Mouse (Mus musculus) urinary bladder, postnatal 25 days (tissue): ENCODE data around the gene Pomc.
A peak's percentile ranks its signal among the peaks of the same experiment; 100 is the strongest.
"Not testable (repeated sequence)": the region's sequence is repeated elsewhere in the genome, so short reads cannot be mapped to it uniquely, and the experiment has no call there.

ENCODE experiments used
- DNase-seq: peaks from one replicate; pipeline ENCODE4 v3.0.0; 2022; ENCODE audit warnings: low spot score

Gene Pomc

GRCm38 (mm10) chr12:3954651-3955050 lies at the start of gene Pomc:
Gene Pomc, plus strand, starts transcription at chr12:3954951.
- no peak for DNase-seq

GRCm38 (mm10) chr12:3905436-3905835 lies 49.3 kb upstream of the Pomc start:
- DNase-seq, result no peak

- DNase-seq, result no peak
These were observed 48.4 kb upstream of the Pomc start for GRCm38 (mm10) chr12:3906308-3906707.

GRCm38 (mm10) chr12:3907008-3907407 lies 47.7 kb upstream of the Pomc start:
- DNase-seq, result no peak

- DNase-seq, result no peak
These were observed 47.3 kb upstream of the Pomc start for GRCm38 (mm10) chr12:3907418-3907817.

GRCm38 (mm10) chr12:3910466-3911093 lies 44.2 kb upstream of the Pomc start:
- no peak for DNase-seq

GRCm38 (mm10) chr12:3911831-3912348 lies 42.9 kb upstream of the Pomc start:
- no peak for DNase-seq

- DNase-seq, result no peak
These were observed 38.9 kb upstream of the Pomc start for GRCm38 (mm10) chr12:3915852-3916251.

- no peak for DNase-seq
These were observed 36.9 kb upstream of the Pomc start for GRCm38 (mm10) chr12:3917668-3918341.

GRCm38 (mm10) chr12:3918577-3918976 lies 36.2 kb upstream of the Pomc start:
- DNase-seq, result no peak

- no peak for DNase-seq
These were observed 35.3 kb upstream of the Pomc start for GRCm38 (mm10) chr12:3919423-3919822.

GRCm38 (mm10) chr12:3926127-3926526 lies 28.6 kb upstream of the Pomc start:
- peak; percentile 70 for DNase-seq

GRCm38 (mm10) chr12:3928841-3929240 lies 25.9 kb upstream of the Pomc start:
- no peak for DNase-seq

- not testable (repeated sequence) for DNase-seq
These were observed 24.5 kb upstream of the Pomc start for GRCm38 (mm10) chr12:3930090-3930865.

GRCm38 (mm10) chr12:3942026-3942425 lies 12.7 kb upstream of the Pomc start:
- DNase-seq, result no peak

- DNase-seq, result no peak
These were observed 10.2 kb upstream of the Pomc start for GRCm38 (mm10) chr12:3944454-3945073.

- no peak for DNase-seq
These were observed 7.2 kb upstream of the Pomc start for GRCm38 (mm10) chr12:3947503-3947902.

- DNase-seq, result no peak
These were observed 620 bp downstream of the Pomc start for GRCm38 (mm10) chr12:3955371-3955770.

GRCm38 (mm10) chr12:3956351-3956750 lies 1.6 kb downstream of the Pomc start:
- no peak for DNase-seq

GRCm38 (mm10) chr12:3959791-3960543 lies 5.2 kb downstream of the Pomc start:
- peak; percentile 60 for DNase-seq

GRCm38 (mm10) chr12:3960553-3960952 lies 5.8 kb downstream of the Pomc start:
- no peak for DNase-seq

GRCm38 (mm10) chr12:3967196-3967595 lies 12.4 kb downstream of the Pomc start:
- no peak for DNase-seq
